Comparison of ENCODE assay signal across 8 mouse cellular contexts in genomic region chr19:38224685-38225060, GRCm38 (mm10). TPM values are rescaled to one million over a fixed set of nuclear protein-coding genes. Genes with fewer than 3 reads are reported as not detected.
DNase-seq lines count a peak whose midpoint lies in the region; ATAC-seq and TF ChIP-seq lines count a peak whose summit lies in the region.

No protein-coding gene starts in this region.

- no peak for TF ChIP-seq RAD21 in MEL (IDR thresholded peaks at IDR 0.05; ENCODE audit: low read depth, low read length)

- H3K4me1 ChIP-seq in heart, embryonic 11.5 days (ENCODE audit: control insufficient read depth, insufficient read depth, low read length): peaks cover 5% of the 10 kb centered on the region; the same call in 1 of the 2 replicates
- H3K4me1 ChIP-seq in MEL (ENCODE audit: control insufficient read depth in 1 of 2, insufficient read depth in 2 of 2, low read length in 2 of 2): peaks cover 0 to 6% of the 10 kb centered on the region in 2 experiments; a peak in 2 of 4 replicates
- peaks cover 5% of the 10 kb centered on the region; the same call in 1 of the 2 replicates for H3K4me1 ChIP-seq in forebrain, embryonic 11.5 days (replicated peaks; ENCODE audit: control insufficient read depth, insufficient read depth, low read length)

- intact Hi-C loops in heart, postnatal 25 days (cut with DNase I): no loop called here

- no peak for TF ChIP-seq EP300 in MEL (IDR thresholded peaks at IDR 0.05; ENCODE audit: low read depth in 1 of 2, low read length in 2 of 2)

- no peak for ATAC-seq in heart, embryonic 11.5 days (replicated peaks; ENCODE audit: insufficient number of reproducible peaks, low FRiP score, low TSS enrichment)
- ATAC-seq in forebrain, embryonic 11.5 days (replicated peaks; ENCODE audit: low FRiP score): no peak; the same call in 1 of the 2 replicates
- ATAC-seq in CD4-positive, CD25-positive, alpha-beta regulatory T cell, adult 4 months: no peak

- no peak for TF ChIP-seq CTCF in MEL (IDR thresholded peaks at IDR 0.05 in 2 of 3, conservative IDR thresholded peaks at IDR 0.05 in 1 of 3; ENCODE audit: control insufficient read depth in 1 of 3, insufficient read depth in 1 of 3, low read depth in 2 of 3, low read length in 3 of 3, poor library complexity in 1 of 3, severe bottlenecking in 1 of 3)

- no peaks in the 10 kb centered on the region for H3K27me3 ChIP-seq in heart, embryonic 11.5 days (ENCODE audit: control insufficient read depth, insufficient read depth, low read length)
- H3K27me3 ChIP-seq in MEL (ENCODE audit: control insufficient read depth in 1 of 2, insufficient read depth in 2 of 2, low read length in 2 of 2): no peaks in the 10 kb centered on the region; a peak in 1 of 4 replicates
- no peaks in the 10 kb centered on the region for H3K27me3 ChIP-seq in forebrain, embryonic 11.5 days (ENCODE audit: control insufficient read depth, insufficient read depth, low read length)

- peak overlapping the region; percentile 72 for H3K4me3 ChIP-seq in heart, embryonic 11.5 days (ENCODE audit: low read depth, low read length)
- peak overlapping the region; percentile 40 to 95 for H3K4me3 ChIP-seq in MEL (ENCODE audit: control insufficient read depth in 1 of 2, insufficient read depth in 1 of 2, low read depth in 2 of 2, low read length in 2 of 2)
- H3K4me3 ChIP-seq in forebrain, embryonic 11.5 days (ENCODE audit: low read depth, low read length): peak overlapping the region; percentile 65

- no peaks in the 10 kb centered on the region for H3K9me3 ChIP-seq in heart, embryonic 11.5 days (replicated peaks; ENCODE audit: control insufficient read depth, low read length)
- H3K9me3 ChIP-seq in MEL (replicated peaks; ENCODE audit: insufficient read depth, low read length): no peaks in the 10 kb centered on the region
- H3K9me3 ChIP-seq in forebrain, embryonic 11.5 days (ENCODE audit: control insufficient read depth, low read length): no peaks in the 10 kb centered on the region; the same call in 1 of the 2 replicates

- WGBS in heart, embryonic 11.5 days (ENCODE audit: insufficient replicate concordance): 21% methylated on average over 9 of the region's 9 CpGs
- 12% methylated on average over 9 of the region's 9 CpGs for WGBS in forebrain, embryonic 11.5 days

- DNase-seq in heart, postnatal 25 days (ENCODE audit: low spot score): no peak
- DNase-seq in MEL (ENCODE audit: low read depth, low spot score): no peak
- no peak for DNase-seq in forebrain, embryonic 11.5 days (ENCODE audit: low spot score)
- DNase-seq in left cerebral cortex, adult 11 months (ENCODE audit: low spot score): peak; percentile 48
- DNase-seq in naive thymus-derived CD4-positive, alpha-beta T cell, adult 2 months (ENCODE audit: low read depth): peak; percentile 20
- DNase-seq in urinary bladder, postnatal 10 days (ENCODE audit: low spot score): no peak

- peak overlapping the region; percentile 86 for H3K4me2 ChIP-seq in heart, embryonic 11.5 days
- peak overlapping the region; percentile 47 for H3K4me2 ChIP-seq in forebrain, embryonic 11.5 days (ENCODE audit: low read depth, low read length, severe bottlenecking)

- H3K9ac ChIP-seq in heart, embryonic 11.5 days (ENCODE audit: low read depth, low read length): peak overlapping the region; percentile 78
- peak overlapping the region; percentile 15; the same call in 1 of the 2 replicates for H3K9ac ChIP-seq in MEL (ENCODE audit: control insufficient read depth, low read depth, low read length, poor library complexity, severe bottlenecking)
- peak overlapping the region; percentile 79 for H3K9ac ChIP-seq in forebrain, embryonic 11.5 days (ENCODE audit: low read length)

- TF ChIP-seq POLR2A in MEL (IDR thresholded peaks at IDR 0.05; ENCODE audit: control insufficient read depth in 1 of 2, insufficient read depth in 1 of 2, low read depth in 1 of 2, low read length in 2 of 2, poor library complexity in 1 of 2): no peak

- H3K36me3 ChIP-seq in heart, embryonic 11.5 days (ENCODE audit: control insufficient read depth, insufficient read depth, low read length): no peaks in the 10 kb centered on the region
- H3K36me3 ChIP-seq in MEL (ENCODE audit: control insufficient read depth in 1 of 2, insufficient read depth in 2 of 2, low read length in 2 of 2): peaks cover 0 to 4% of the 10 kb centered on the region in 2 experiments; a peak in 1 of 4 replicates
- no peaks in the 10 kb centered on the region for H3K36me3 ChIP-seq in forebrain, embryonic 11.5 days (ENCODE audit: control insufficient read depth, insufficient read depth, low read length)

- H3K27ac ChIP-seq in heart, embryonic 11.5 days (ENCODE audit: low read depth, low read length): peak overlapping the region; percentile 79; the same call in 1 of the 2 replicates
- 0 out of 2 replicates have a peak overlapping the region, but pooled peaks have one; percentile 1 for H3K27ac ChIP-seq in MEL (ENCODE audit: control insufficient read depth, low read depth, low read length)
- peak overlapping the region; percentile 88 for H3K27ac ChIP-seq in forebrain, embryonic 11.5 days (ENCODE audit: low read depth, low read length)

- H3K79me2 ChIP-seq in MEL (ENCODE audit: control insufficient read depth, insufficient read depth, low read length, poor library complexity): peaks cover 2% of the 10 kb centered on the region; the same call in 1 of the 2 replicates

TF ChIP-seq in MEL, 35 proteins besides CTCF, POLR2A, EP300 and RAD21:
- TF ChIP-seq ZMIZ1 (IDR thresholded peaks at IDR 0.05; ENCODE audit: low read depth, low read length) (no peak), ZNF384 (IDR thresholded peaks at IDR 0.05; ENCODE audit: low read depth, low read length) (peak; percentile 39; the same call in 1 of the 2 replicates)

RNA-seq across cellular contexts. Expression of gene Fra10ac1, which starts 0.7 kb away (rescaled TPM):
- polyA plus RNA-seq in heart, embryonic 11.5 days (2014; fragmentation: Nextera tagmentation; extraction: Ambion mirVana): 27.6 and 32.1 TPM in 2 replicates
- total RNA-seq in heart, postnatal 25 days (2021): 10 to 100 TPM; 12.3 to 12.4 TPM
- total RNA-seq in MEL (2012; rRNA removed): 9.1 and 10.7 TPM in 2 replicates
- polyA plus RNA-seq in MEL (2012; ENCODE audit: insufficient read depth in 1 of 2, insufficient read length in 2 of 2, low read depth in 1 of 2, low replicate concordance in 2 of 2, missing spikeins in 1 of 2): 10 to 100 TPM in 1 of 2 experiments, not detected in 1; 17.0 TPM
- 47.2 and 50.3 TPM in 2 replicates for polyA plus RNA-seq in forebrain, embryonic 11.5 days (2014; fragmentation: Nextera tagmentation; extraction: Ambion mirVana)
- 10 to 100 TPM; 29.8 to 33.4 TPM for polyA plus RNA-seq in CD4-positive, CD25-positive, alpha-beta regulatory T cell, adult 4 months (2017; shearing (Covaris generic))

RNA-seq across cellular contexts. Expression of gene Lgi1, which starts 39.7 kb away (rescaled TPM):
- 0.31 and 0.84 TPM in 2 replicates for polyA plus RNA-seq in heart, embryonic 11.5 days (2014; fragmentation: Nextera tagmentation; extraction: Ambion mirVana)
- 1 to 10 TPM; 2.9 to 5.0 TPM for total RNA-seq in heart, postnatal 25 days (2021)
- total RNA-seq in MEL (2012; rRNA removed): not detected in 2 replicates
- under 1 TPM in 1 of 2 experiments, not detected in 1; 0.01 TPM for polyA plus RNA-seq in MEL (2012; ENCODE audit: insufficient read depth in 1 of 2, insufficient read length in 2 of 2, low read depth in 1 of 2, low replicate concordance in 2 of 2, missing spikeins in 1 of 2)
- 0.69 and 1.2 TPM in 2 replicates for polyA plus RNA-seq in forebrain, embryonic 11.5 days (2014; fragmentation: Nextera tagmentation; extraction: Ambion mirVana)
- polyA plus RNA-seq in CD4-positive, CD25-positive, alpha-beta regulatory T cell, adult 4 months (2017; shearing (Covaris generic)): under 1 TPM; 0.27 to 0.28 TPM

Comparison
In these comparisons a context has a peak if more than half of its experiments do, and no peak if none do; other contexts are left out.
1. H3K27ac ChIP-seq: peak in every context shown above with its lines; median percentile 88 in forebrain, embryonic 11.5 days; 79 in heart, embryonic 11.5 days; 1 in MEL.
2. H3K9ac ChIP-seq: peak in every context shown above with its lines; median percentile 79 in forebrain, embryonic 11.5 days; 78 in heart, embryonic 11.5 days; 15 in MEL.
3. DNase-seq: peak in left cerebral cortex, adult 11 months (single experiment) and naive thymus-derived CD4-positive, alpha-beta T cell, adult 2 months (single experiment); none in heart, postnatal 25 days (single experiment), MEL (single experiment), forebrain, embryonic 11.5 days (single experiment) and urinary bladder, postnatal 10 days (single experiment).
4. Peak in every context shown above with its lines, with median percentiles within 50 percentile points of each other: H3K4me3 ChIP-seq.